Mouse (Mus musculus): ENCODE data around the gene Zc3h10.

DNA sequence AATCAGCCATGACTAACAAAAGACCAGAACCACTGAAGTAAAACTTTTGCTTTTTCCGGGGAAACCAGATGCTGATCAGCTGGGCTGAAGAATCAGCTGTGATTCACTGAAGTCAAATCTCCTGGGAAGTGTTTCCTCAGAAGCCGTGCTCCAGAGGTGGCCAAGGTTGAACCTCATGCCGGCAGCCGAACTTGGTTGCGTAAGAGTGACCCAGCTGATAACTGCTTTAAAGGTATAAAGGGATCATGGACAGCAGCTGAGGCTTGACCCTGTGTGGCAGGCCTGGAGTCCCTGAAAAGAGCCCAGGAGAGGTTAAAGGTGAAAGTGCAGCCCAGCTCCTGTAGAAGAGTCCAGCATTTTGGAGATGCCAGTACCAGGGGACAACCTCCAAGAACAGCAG lies 45.2 kb downstream of the Zc3h10 start:
- TF ChIP-seq POLR2A (IDR thresholded peaks at IDR 0.05; ENCODE audit: borderline replicate concordance, insufficient read depth, low read length) (no peak), CTCF (IDR thresholded peaks at IDR 0.05; ENCODE audit: borderline replicate concordance, insufficient read depth, low read depth, low read length) (no peak)

Measured in cerebellum, adult 2 months (tissue).